Mouse (Mus musculus) heart, postnatal 25 days (tissue): ENCODE data around the gene Fra10ac1. TPM values are rescaled to one million over a fixed set of nuclear protein-coding genes. Genes with fewer than 3 reads are reported as not detected.

Source experiments
- DNase-seq: peaks from one replicate; pipeline ENCODE4 v3.0.0; 2022; ENCODE audit warnings: low spot score
- intact Hi-C: fragments of 180-260 bp; cut with DNase I; formaldehyde crosslinking; loops from one replicate; pipeline ENCODE4 v1.15.1; 2025
- total RNA-seq, 2 experiments: library from RNA; stranded (reverse); gene quantifications; 2 replicates each; pipeline ENCODE4 v1.2.3; 2021

The Fra10ac1 gene
- 10 to 100 TPM; 12.3 to 12.4 TPM for total RNA-seq

- intact Hi-C loops = no loop called here
- DNase-seq = peak; percentile 77
These were observed at the start of gene Fra10ac1 for GRCm38 (mm10) chr19:38223905-38224684. TSS of gene Fra10ac1 (minus strand) at chr19:38224156.

GRCm38 (mm10) chr19:38271071-38271470 lies 47.1 kb upstream of the Fra10ac1 start:
- intact Hi-C loops = no loop called here
- DNase-seq = no peak

- intact Hi-C loops = no loop called here
- no peak for DNase-seq
These were observed 43.5 kb upstream of the Fra10ac1 start for GRCm38 (mm10) chr19:38267469-38267868.

- intact Hi-C loops = no loop called here
- no peak for DNase-seq
These were observed 41.8 kb upstream of the Fra10ac1 start for GRCm38 (mm10) chr19:38265767-38266166.

GRCm38 (mm10) chr19:38264505-38265500 lies 40.8 kb upstream of the Fra10ac1 start, which contains the start of gene Lgi1:
TSS of gene Lgi1 (plus strand) at chr19:38264536.
- no peak for DNase-seq
- intact Hi-C loops = no loop called here

- intact Hi-C loops = no loop called here
- peak; percentile 8 for DNase-seq
These were observed 40.0 kb upstream of the Fra10ac1 start for GRCm38 (mm10) chr19:38263829-38264504.

GRCm38 (mm10) chr19:38261351-38261750 lies 37.4 kb upstream of the Fra10ac1 start:
- peak; percentile 10 for DNase-seq
- intact Hi-C loops = no loop called here

- intact Hi-C loops = no loop called here
- DNase-seq = peak; percentile 5
These were observed 36.4 kb upstream of the Fra10ac1 start for GRCm38 (mm10) chr19:38260346-38260745.

- no peak for DNase-seq
- intact Hi-C loops = no loop called here
These were observed 35.5 kb upstream of the Fra10ac1 start for GRCm38 (mm10) chr19:38259436-38259835.

- intact Hi-C loops = no loop called here
These were observed 34.7 kb upstream of the Fra10ac1 start for GRCm38 (mm10) chr19:38258651-38259065.

GRCm38 (mm10) chr19:38253796-38254195 lies 29.8 kb upstream of the Fra10ac1 start:
- no peak for DNase-seq
- intact Hi-C loops = loop anchor here (1.0 to 2.0 kb wide), 2 partner anchors 71 to 99 kb away; no protein-coding TSS in a partner anchor

More at GRCm38 (mm10) chr19:38258651-38259065, 34.7 kb upstream of the Fra10ac1 start:
- DNase-seq = no peak

- intact Hi-C loops = no loop called here
- no peak for DNase-seq
These were observed 25.7 kb upstream of the Fra10ac1 start for GRCm38 (mm10) chr19:38249627-38250026.

GRCm38 (mm10) chr19:38246177-38246622 lies 22.2 kb upstream of the Fra10ac1 start:
- DNase-seq = no peak
- intact Hi-C loops = no loop called here

GRCm38 (mm10) chr19:38245361-38246176 lies 21.6 kb upstream of the Fra10ac1 start:
- intact Hi-C loops = no loop called here
- no peak for DNase-seq

GRCm38 (mm10) chr19:38244748-38245147 lies 20.8 kb upstream of the Fra10ac1 start:
- intact Hi-C loops = no loop called here
- no peak for DNase-seq

- intact Hi-C loops = no loop called here
- DNase-seq = no peak
These were observed 18.4 kb upstream of the Fra10ac1 start for GRCm38 (mm10) chr19:38242314-38242852.

- DNase-seq = no peak
- intact Hi-C loops = no loop called here
These were observed 14.4 kb upstream of the Fra10ac1 start for GRCm38 (mm10) chr19:38238213-38238951.

- DNase-seq = no peak
- intact Hi-C loops = no loop called here
These were observed 13.9 kb upstream of the Fra10ac1 start for GRCm38 (mm10) chr19:38237834-38238212.
